Mouse (Mus musculus) MEL (cell line): ENCODE measurements around the gene Cyth3. TPM values are rescaled to one million over a fixed set of nuclear protein-coding genes. Genes with fewer than 3 reads are reported as not detected.

Experiments
- DNase-seq: peaks from one replicate; pipeline ENCODE4 v3.0.0; 2011; ENCODE audit warnings: low read depth, low spot score
- H3K27ac ChIP-seq: 2 replicates; pipeline ENCODE4 v1.5.1; 2012; ENCODE audit warnings: low read depth, mild to moderate bottlenecking, control low read depth, low read length, moderate library complexity; ENCODE audit not compliant: control insufficient read depth
- H3K27me3 ChIP-seq, 2 experiments: fragments of 150-350 bp in 1 of 2; sonication (generic) in 1 of 2; 2 replicates each; pipeline ENCODE4 v1.6.1; 2012; ENCODE audit warnings: low read length in 2 of 2, mild to moderate bottlenecking in 2 of 2, improper control_type of control experiment in 1 of 2, moderate library complexity in 1 of 2; ENCODE audit not compliant: insufficient read depth in 2 of 2, control insufficient read depth in 1 of 2
- H3K36me3 ChIP-seq, 2 experiments: 2 replicates each; pipeline ENCODE4 v1.6.1; 2012 to 2014; ENCODE audit warnings: low read length in 2 of 2, improper control_type of control experiment in 1 of 2, inconsistent platforms in 1 of 2, mild to moderate bottlenecking in 1 of 2; ENCODE audit not compliant: insufficient read depth in 2 of 2, control insufficient read depth in 1 of 2
- H3K4me1 ChIP-seq, 2 experiments: fragments of 150-350 bp in 1 of 2; sonication (generic) in 1 of 2; 2 replicates each; pipeline ENCODE4 v1.6.1; 2012; ENCODE audit warnings: low read length in 2 of 2, improper control_type of control experiment in 1 of 2, mild to moderate bottlenecking in 1 of 2; ENCODE audit not compliant: insufficient read depth in 2 of 2, control insufficient read depth in 1 of 2
- H3K4me3 ChIP-seq, 2 experiments: fragments of 150-350 bp in 1 of 2; sonication (generic) in 1 of 2; 2 replicates each; pipeline ENCODE4 v1.5.1; 2012; ENCODE audit warnings: low read depth in 2 of 2, low read length in 2 of 2, mild to moderate bottlenecking in 2 of 2, moderate library complexity in 2 of 2, control low read depth in 1 of 2, improper control_type of control experiment in 1 of 2; ENCODE audit not compliant: control insufficient read depth in 1 of 2, insufficient read depth in 1 of 2
- H3K79me2 ChIP-seq: 2 replicates; pipeline ENCODE4 v1.6.1; 2012; ENCODE audit warnings: mild to moderate bottlenecking, low read length, moderate library complexity; ENCODE audit not compliant: control insufficient read depth, poor library complexity, insufficient read depth
- H3K9ac ChIP-seq: 2 replicates; pipeline ENCODE4 v1.6.1; 2012; ENCODE audit warnings: low read depth, mild to moderate bottlenecking, control low read depth, low read length, moderate library complexity; ENCODE audit not compliant: control insufficient read depth, poor library complexity, severe bottlenecking
- H3K9me3 ChIP-seq: fragments of 150-350 bp; sonication (generic); replicated peaks from 2 replicates; pipeline ENCODE4 v1.6.1; 2012; ENCODE audit warnings: mild to moderate bottlenecking, low read length, improper control_type of control experiment, moderate library complexity; ENCODE audit not compliant: insufficient read depth
- BHLHE40 ChIP-seq: IDR thresholded peaks from 2 replicates; pipeline ENCODE4 v1.6.1; 2012; ENCODE audit warnings: low read depth, mild to moderate bottlenecking, inconsistent platforms, low read length, improper control_type of control experiment, borderline replicate concordance
- CHD1 ChIP-seq: IDR thresholded peaks from 2 replicates; pipeline ENCODE4 v1.6.1; 2012; ENCODE audit warnings: low read depth, mild to moderate bottlenecking, inconsistent platforms, low read length, improper control_type of control experiment
- CTCF ChIP-seq, 3 experiments: IDR thresholded peaks in 2 of 3; conservative IDR thresholded peaks in 1 of 3; 2 replicates each; pipeline ENCODE4 v1.5.1; 2011 to 2012; ENCODE audit warnings: low read length in 3 of 3, low read depth in 2 of 3, mild to moderate bottlenecking in 2 of 3, improper control_type of control experiment in 1 of 3, inconsistent platforms in 1 of 3, mixed read lengths in 1 of 3, moderate library complexity in 1 of 3; ENCODE audit not compliant: control insufficient read depth in 1 of 3, insufficient read depth in 1 of 3, poor library complexity in 1 of 3, severe bottlenecking in 1 of 3
- E2F4 ChIP-seq: IDR thresholded peaks from 2 replicates; pipeline ENCODE4 v1.6.1; 2011; ENCODE audit warnings: low read depth, low read length, improper control_type of control experiment, borderline replicate concordance
- EP300 ChIP-seq, 2 experiments: IDR thresholded peaks; 2 replicates each; pipeline ENCODE4 v1.6.1; 2011; ENCODE audit warnings: improper control_type of control experiment in 2 of 2, low read length in 2 of 2, low read depth in 1 of 2, mild to moderate bottlenecking in 1 of 2
- ETS1 ChIP-seq: IDR thresholded peaks from 2 replicates; pipeline ENCODE4 v1.6.1; 2012; ENCODE audit warnings: low read depth, mild to moderate bottlenecking, inconsistent platforms, low read length, improper control_type of control experiment, moderate library complexity
- GATA1 ChIP-seq: IDR thresholded peaks from 2 replicates; pipeline ENCODE4 v1.6.1; 2011; ENCODE audit warnings: low read depth, low read length, improper control_type of control experiment
- HCFC1 ChIP-seq: IDR thresholded peaks from 2 replicates; pipeline ENCODE4 v1.6.1; 2012; ENCODE audit warnings: low read depth, mild to moderate bottlenecking, inconsistent platforms, low read length, improper control_type of control experiment, moderate library complexity
- JUND ChIP-seq: IDR thresholded peaks from 2 replicates; pipeline ENCODE4 v1.6.1; 2011; ENCODE audit warnings: low read depth, mild to moderate bottlenecking, improper control_type of control experiment, low read length
- MAX ChIP-seq: IDR thresholded peaks from 2 replicates; pipeline ENCODE4 v1.6.1; 2011; ENCODE audit warnings: low read length, improper control_type of control experiment
- MEF2A ChIP-seq: IDR thresholded peaks from 2 replicates; pipeline ENCODE4 v1.6.1; 2014; ENCODE audit warnings: low read depth, mild to moderate bottlenecking, inconsistent platforms, low read length, improper control_type of control experiment; ENCODE audit not compliant: poor library complexity, insufficient replicate concordance, severe bottlenecking; ENCODE audit errors: extremely low read depth
- MXI1 ChIP-seq: IDR thresholded peaks from 2 replicates; pipeline ENCODE4 v1.6.1; 2011; ENCODE audit warnings: mild to moderate bottlenecking, low read depth, low read length, improper control_type of control experiment
- MYB ChIP-seq: IDR thresholded peaks from 2 replicates; pipeline ENCODE4 v1.6.1; 2011; ENCODE audit warnings: mild to moderate bottlenecking, low read depth, low read length, improper control_type of control experiment
- POLR2A ChIP-seq, 2 experiments: IDR thresholded peaks; 2 replicates each; pipeline ENCODE4 v1.6.1; 2011 to 2012; ENCODE audit warnings: low read length in 2 of 2, mild to moderate bottlenecking in 2 of 2, control low read depth in 1 of 2, improper control_type of control experiment in 1 of 2, low read depth in 1 of 2, moderate library complexity in 1 of 2; ENCODE audit not compliant: control insufficient read depth in 1 of 2, insufficient read depth in 1 of 2, poor library complexity in 1 of 2
- RAD21 ChIP-seq: IDR thresholded peaks from 2 replicates; pipeline ENCODE4 v1.6.1; 2011; ENCODE audit warnings: mild to moderate bottlenecking, low read depth, low read length, improper control_type of control experiment
- RCOR1 ChIP-seq: IDR thresholded peaks from 2 replicates; pipeline ENCODE4 v1.6.1; 2012; ENCODE audit warnings: low read depth, mild to moderate bottlenecking, inconsistent platforms, low read length, improper control_type of control experiment
- TAL1 ChIP-seq: IDR thresholded peaks from 2 replicates; pipeline ENCODE4 v1.6.1; 2012; ENCODE audit warnings: mild to moderate bottlenecking, inconsistent platforms, low read length, moderate library complexity, mixed read lengths
- UBTF ChIP-seq: IDR thresholded peaks from 2 replicates; pipeline ENCODE4 v1.6.1; 2012; ENCODE audit warnings: low read depth, mild to moderate bottlenecking, inconsistent platforms, low read length, improper control_type of control experiment, moderate library complexity, borderline replicate concordance; ENCODE audit not compliant: insufficient read depth
- USF1 ChIP-seq: IDR thresholded peaks from 2 replicates; pipeline ENCODE4 v1.6.1; 2014; ENCODE audit warnings: low read depth, mild to moderate bottlenecking, inconsistent platforms, low read length, improper control_type of control experiment, moderate library complexity
- ZC3H11A ChIP-seq: IDR thresholded peaks from 2 replicates; pipeline ENCODE4 v1.6.1; 2012; ENCODE audit warnings: low read depth, mild to moderate bottlenecking, inconsistent platforms, low read length, improper control_type of control experiment
- polyA plus RNA-seq, 2 experiments: library from polyadenylated mRNA; stranded (reverse) in 1 of 2; unstranded in 1 of 2; fragments of >175 nt in 1 of 2; fragments of >200 nt in 1 of 2; gene quantifications; 2 replicates each; pipeline versions ENCODE4 v1.2.1 to v1.2.4; 2012; ENCODE audit warnings: low replicate concordance in 2 of 2, low read depth in 1 of 2; ENCODE audit not compliant: insufficient read length in 2 of 2, insufficient read depth in 1 of 2, missing spikeins in 1 of 2
- total RNA-seq: library from RNA; depleted of rRNA; stranded (reverse); fragments of 300-350 nt; gene quantifications from 2 replicates; pipeline ENCODE4 v1.2.3, GENCODE M21; 2012

The Cyth3 gene
- total and polyA plus RNA-seq, 3 experiments: 41.1 to 44.9 TPM; not detected in 1

DNA sequence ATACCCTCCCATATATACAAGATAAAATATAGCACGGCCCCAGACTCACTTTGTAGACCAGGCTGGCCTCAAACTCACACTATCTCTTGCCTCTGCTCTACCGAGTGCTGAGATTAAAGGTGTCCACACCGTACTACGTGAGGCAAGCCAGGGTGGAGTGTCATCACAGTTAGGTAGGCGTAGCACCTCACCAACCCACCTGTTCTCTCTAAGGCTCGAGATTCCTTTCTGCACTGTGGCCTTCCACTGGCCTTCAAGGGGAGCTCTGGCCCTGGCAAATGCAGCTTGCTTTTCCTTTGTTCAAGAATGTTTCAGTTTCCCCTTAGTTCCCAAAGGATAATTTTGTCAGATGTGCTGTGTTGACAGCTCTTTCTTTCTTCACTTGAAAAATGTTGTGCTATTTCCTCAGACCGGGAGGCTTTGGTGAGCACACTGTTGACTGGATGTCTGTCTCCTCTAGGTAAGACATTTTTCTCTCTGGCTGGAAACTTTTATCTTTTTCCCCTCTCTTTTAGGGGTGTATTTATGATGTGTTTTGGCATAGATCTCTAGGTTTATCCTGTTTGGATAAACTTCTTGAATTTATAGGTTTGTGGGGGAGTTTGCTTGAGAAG, 40.9 kb downstream of the Cyth3 start:
- no peak overlapping the region for H3K4me3 ChIP-seq
- TF ChIP-seq MEF2A (no peak), MAX (no peak), ETS1 (no peak), CHD1 (no peak), UBTF (no peak), JUND (no peak), RAD21 (no peak), EP300 (IDR thresholded peaks at IDR 0.05; ENCODE audit: low read depth in 1 of 2, low read length in 2 of 2) (no peak), USF1 (no peak), E2F4 (no peak), MYB (no peak)
- peaks cover 6% of the 10 kb centered on the region for H3K79me2 ChIP-seq
- H3K9ac ChIP-seq: no peak overlapping the region
- no peaks in the 10 kb centered on the region for H3K9me3 ChIP-seq
- no peaks in the 10 kb centered on the region for H3K27me3 ChIP-seq
- no peak overlapping the region for H3K27ac ChIP-seq
- H3K36me3 ChIP-seq: peaks cover 0 to 9% of the 10 kb centered on the region in 2 experiments; a peak in 2 of 4 replicates
- H3K4me1 ChIP-seq: peaks cover 0 to 6% of the 10 kb centered on the region in 2 experiments; a peak in 3 of 4 replicates
- no peak for DNase-seq

GRCm38 (mm10) chr5:143665561-143665960, 43.3 kb downstream of the Cyth3 start:
- no peaks in the 10 kb centered on the region for H3K9me3 ChIP-seq
- H3K79me2 ChIP-seq: no peaks in the 10 kb centered on the region; the same call in 1 of the 2 replicates
- DNase-seq: no peak
- H3K27ac ChIP-seq: no peak overlapping the region
- no peak overlapping the region for H3K9ac ChIP-seq
- H3K27me3 ChIP-seq: no peaks in the 10 kb centered on the region
- peaks cover 2 to 3% of the 10 kb centered on the region in 2 experiments; a peak in 1 of 4 replicates for H3K4me1 ChIP-seq
- H3K36me3 ChIP-seq: 0 out of 4 replicates have a peak, but pooled peaks cover 0 to 2% of the 10 kb centered on the region in 2 experiments
- no peak overlapping the region for H3K4me3 ChIP-seq
- TF ChIP-seq BHLHE40: no peak
- TF ChIP-seq TAL1: no peak
- TF ChIP-seq POLR2A (IDR thresholded peaks at IDR 0.05; ENCODE audit: control insufficient read depth in 1 of 2, insufficient read depth in 1 of 2, low read depth in 1 of 2, low read length in 2 of 2, poor library complexity in 1 of 2): no peak
- no peak for TF ChIP-seq GATA1
- no peak for TF ChIP-seq MEF2A
- TF ChIP-seq EP300 (IDR thresholded peaks at IDR 0.05; ENCODE audit: low read depth in 1 of 2, low read length in 2 of 2): no peak
- no peak for TF ChIP-seq RCOR1
- TF ChIP-seq JUND: no peak
- TF ChIP-seq MXI1: no peak
- TF ChIP-seq ZC3H11A: no peak
- no peak for TF ChIP-seq HCFC1
- TF ChIP-seq CTCF (IDR thresholded peaks at IDR 0.05 in 2 of 3, conservative IDR thresholded peaks at IDR 0.05 in 1 of 3; ENCODE audit: control insufficient read depth in 1 of 3, insufficient read depth in 1 of 3, low read depth in 2 of 3, low read length in 3 of 3, poor library complexity in 1 of 3, severe bottlenecking in 1 of 3): no peak
